Mouse (Mus musculus) heart, adult 9 months (tissue): ENCODE results near the gene Arl6ip5.
A peak's percentile ranks its signal among the peaks of the same experiment; 100 is the strongest.
"Not testable (repeated sequence)": the region's sequence is repeated elsewhere in the genome, so short reads cannot be mapped to it uniquely, and the experiment has no call there.

Source experiments
- DNase-seq, 2 experiments: peaks; one replicate each; pipeline ENCODE4 v3.0.0; 2022; ENCODE audit warnings: low spot score in 2 of 2

Arl6ip5 gene

GRCm38 (mm10) chr6:97223566-97223965 lies 13.1 kb downstream of the Arl6ip5 start:
- no peak for DNase-seq

- no peak for DNase-seq
These were observed 14.0 kb downstream of the Arl6ip5 start for GRCm38 (mm10) chr6:97224505-97224904.

- DNase-seq = no peak
These were observed 15.6 kb downstream of the Arl6ip5 start for GRCm38 (mm10) chr6:97226083-97226491.

GRCm38 (mm10) chr6:97227067-97227847 lies 16.8 kb downstream of the Arl6ip5 start:
- DNase-seq = no peak

- DNase-seq = no peak
These were observed 24.6 kb downstream of the Arl6ip5 start for GRCm38 (mm10) chr6:97234911-97235668.

GRCm38 (mm10) chr6:97236088-97236487 lies 25.6 kb downstream of the Arl6ip5 start:
- no peak for DNase-seq

- DNase-seq = no peak
These were observed 28.9 kb downstream of the Arl6ip5 start for GRCm38 (mm10) chr6:97239360-97239759.

GRCm38 (mm10) chr6:97240092-97240491 lies 29.6 kb downstream of the Arl6ip5 start:
- no peak for DNase-seq

GRCm38 (mm10) chr6:97242522-97242921 lies 32.0 kb downstream of the Arl6ip5 start:
- DNase-seq = no peak

- DNase-seq = no peak
These were observed 34.7 kb downstream of the Arl6ip5 start for GRCm38 (mm10) chr6:97245200-97245599.

- DNase-seq = peak; percentile 43 to 75
These were observed 40.5 kb downstream of the Arl6ip5 start for GRCm38 (mm10) chr6:97250966-97251365.

- no peak for DNase-seq
These were observed 41.6 kb downstream of the Arl6ip5 start for GRCm38 (mm10) chr6:97252086-97252485.

GRCm38 (mm10) chr6:97252711-97253221 lies 42.3 kb downstream of the Arl6ip5 start, which contains the start of gene Lmod3:
Gene Lmod3 (minus strand): TSS chr6:97252759.
- DNase-seq = peak; percentile 58 to 67

GRCm38 (mm10) chr6:97258489-97258888 lies 48.0 kb downstream of the Arl6ip5 start:
- peak; percentile 12 to 25 for DNase-seq

- not testable (repeated sequence) for DNase-seq
These were observed 49.4 kb downstream of the Arl6ip5 start for GRCm38 (mm10) chr6:97259926-97260325.

- DNase-seq = no peak
These were observed 51.7 kb downstream of the Arl6ip5 start for GRCm38 (mm10) chr6:97262229-97262628.

- not testable (repeated sequence) for DNase-seq
These were observed 53.3 kb downstream of the Arl6ip5 start for GRCm38 (mm10) chr6:97263750-97264149.

- DNase-seq = peak; percentile 69 to 75
These were observed 54.8 kb downstream of the Arl6ip5 start for GRCm38 (mm10) chr6:97265240-97265639.

GRCm38 (mm10) chr6:97265705-97266104 lies 55.2 kb downstream of the Arl6ip5 start:
- DNase-seq = no peak

GRCm38 (mm10) chr6:97266661-97267060 lies 56.2 kb downstream of the Arl6ip5 start:
- no peak for DNase-seq

- DNase-seq = no peak
These were observed 56.6 kb downstream of the Arl6ip5 start for GRCm38 (mm10) chr6:97267132-97267531.

GRCm38 (mm10) chr6:97269596-97269995 lies 59.1 kb downstream of the Arl6ip5 start:
- DNase-seq = no peak

GRCm38 (mm10) chr6:97272349-97272748 lies 61.9 kb downstream of the Arl6ip5 start:
- DNase-seq = no peak
